Mouse (Mus musculus) Muller cell, postnatal 12 days (primary cell): ENCODE data around the gene Patj.
"Not testable (repeated sequence)": the region's sequence is repeated elsewhere in the genome, so short reads cannot be mapped to it uniquely, and the experiment has no call there.

Source experiments
- DNase-seq: peaks from one replicate; pipeline ENCODE4 v3.0.0-alpha.2; 2015; ENCODE audit errors: inconsistent ontology term

Patj gene

GRCm38 (mm10) chr4:98567457-98567856 is 171.9 kb downstream of the Patj start:
- DNase-seq = no peak

- no peak for DNase-seq
Measured at GRCm38 (mm10) chr4:98569904-98570303, 174.3 kb downstream of the Patj start.

- no peak for DNase-seq
Measured at GRCm38 (mm10) chr4:98577275-98577674, 181.7 kb downstream of the Patj start.

- DNase-seq = no peak
Measured at GRCm38 (mm10) chr4:98577957-98578541, 182.5 kb downstream of the Patj start.

- DNase-seq = no peak
Measured at GRCm38 (mm10) chr4:98581456-98581855, 185.9 kb downstream of the Patj start.

- no peak for DNase-seq
Measured at GRCm38 (mm10) chr4:98584023-98584422, 188.4 kb downstream of the Patj start.

- DNase-seq = no peak
Measured at GRCm38 (mm10) chr4:98586303-98586702, 190.7 kb downstream of the Patj start.

- DNase-seq = peak; percentile 82
Measured at GRCm38 (mm10) chr4:98587686-98588085, 192.1 kb downstream of the Patj start.

GRCm38 (mm10) chr4:98593961-98594360 is 198.4 kb downstream of the Patj start:
- no peak for DNase-seq

GRCm38 (mm10) chr4:98598546-98598971 is 203.0 kb downstream of the Patj start:
- no peak for DNase-seq

GRCm38 (mm10) chr4:98599358-98599757 is 203.8 kb downstream of the Patj start:
- DNase-seq = no peak

- DNase-seq = no peak
Measured at GRCm38 (mm10) chr4:98603131-98603530, 207.5 kb downstream of the Patj start.

GRCm38 (mm10) chr4:98610501-98610900 is 214.9 kb downstream of the Patj start:
- DNase-seq = no peak

GRCm38 (mm10) chr4:98614395-98614794 is 218.8 kb downstream of the Patj start:
- no peak for DNase-seq

- DNase-seq = no peak
Measured at GRCm38 (mm10) chr4:98619199-98619598, 223.6 kb downstream of the Patj start.

GRCm38 (mm10) chr4:98620986-98621784 is 225.6 kb downstream of the Patj start:
- DNase-seq = no peak

- no peak for DNase-seq
Measured at GRCm38 (mm10) chr4:98622180-98622579, 226.6 kb downstream of the Patj start.

GRCm38 (mm10) chr4:98622996-98623673 is 227.6 kb downstream of the Patj start:
- DNase-seq = peak; percentile 39

GRCm38 (mm10) chr4:98628286-98628685 is 232.7 kb downstream of the Patj start:
- no peak for DNase-seq

GRCm38 (mm10) chr4:98629217-98629616 is 233.6 kb downstream of the Patj start:
- DNase-seq = not testable (repeated sequence)

- DNase-seq = no peak
Measured at GRCm38 (mm10) chr4:98635140-98635837, 239.7 kb downstream of the Patj start.

- no peak for DNase-seq
Measured at GRCm38 (mm10) chr4:98638731-98639130, 243.1 kb downstream of the Patj start.
